Comparison of ENCODE assay signal across 24 mouse cellular contexts in genomic region chr13:108383051-108383450, GRCm38 (mm10).
DNase-seq lines count a peak whose midpoint lies in the region; ATAC-seq and TF ChIP-seq lines count a peak whose summit lies in the region.
"Had no signal": no experiment of that assay in that cellular context is flagged by ENCODE, and none has a peak within 500 bp of the region (broad histone marks: within the 10 kb centered on the region; RNA-seq: fewer than 3 reads in every experiment).

No protein-coding gene starts in this region.

- no peak for TF ChIP-seq CTCF in E14TG2a.4 (conservative IDR thresholded peaks at IDR 0.05; ENCODE audit: low read length)

- peak; percentile 58 for DNase-seq in heart, adult 11 months
- no peak for DNase-seq in heart, postnatal 4 days
- peak; percentile 47 for DNase-seq in intestine, embryonic 14.5 days (ENCODE audit: low spot score)
- DNase-seq in midbrain, embryonic 11.5 days (ENCODE audit: low spot score, missing footprints): peak; percentile 78
- DNase-seq: adrenal gland, adult 2 months; adrenal gland, adult 8-10 months; adrenal gland, postnatal 10 days; adrenal gland, postnatal 14 days; adrenal gland, postnatal 25 days; adrenal gland, postnatal 36 days; B cell, adult 2 months; cerebellum, adult 11 months; cerebellum, adult 11-12 months; cerebellum, adult 18-20 months; cerebellum, adult 2 months had no signal

- H3K9ac ChIP-seq in intestine, embryonic 14.5 days (ENCODE audit: low read length): no peak overlapping the region
- H3K9ac ChIP-seq in intestine, embryonic 15.5 days: no peak overlapping the region
- no peak overlapping the region for H3K9ac ChIP-seq in midbrain, embryonic 11.5 days (ENCODE audit: low read length)
- H3K9ac ChIP-seq in midbrain, embryonic 13.5 days (replicated peaks): no peak overlapping the region

- no peaks in the 10 kb centered on the region for H3K4me1 ChIP-seq in intestine, embryonic 14.5 days (replicated peaks; ENCODE audit: control insufficient read depth, insufficient read depth, low read length)
- no peaks in the 10 kb centered on the region for H3K4me1 ChIP-seq in intestine, embryonic 15.5 days (replicated peaks)
- H3K4me1 ChIP-seq in midbrain, embryonic 11.5 days (ENCODE audit: control insufficient read depth, insufficient read depth, low read length): no peaks in the 10 kb centered on the region
- no peaks in the 10 kb centered on the region for H3K4me1 ChIP-seq in midbrain, embryonic 13.5 days (replicated peaks)
- peaks cover 6% of the 10 kb centered on the region for H3K4me1 ChIP-seq in E14TG2a.4 (replicated peaks; ENCODE audit: low read depth, low read length)

- H3K27ac ChIP-seq in intestine, embryonic 14.5 days (ENCODE audit: low read depth): no peak overlapping the region
- H3K27ac ChIP-seq in intestine, embryonic 15.5 days: no peak overlapping the region
- H3K27ac ChIP-seq in midbrain, embryonic 11.5 days (ENCODE audit: low read depth, low read length): no peak overlapping the region
- H3K27ac ChIP-seq in midbrain, embryonic 13.5 days: no peak overlapping the region

- H3K27me3 ChIP-seq in intestine, embryonic 14.5 days (replicated peaks; ENCODE audit: control insufficient read depth, insufficient read depth, low read length): no peaks in the 10 kb centered on the region
- no peaks in the 10 kb centered on the region for H3K27me3 ChIP-seq in intestine, embryonic 15.5 days (replicated peaks)
- H3K27me3 ChIP-seq in midbrain, embryonic 11.5 days (ENCODE audit: control insufficient read depth, insufficient read depth, low read length): no peaks in the 10 kb centered on the region
- H3K27me3 ChIP-seq in midbrain, embryonic 13.5 days: no peaks in the 10 kb centered on the region
- H3K27me3 ChIP-seq in E14TG2a.4 (ENCODE audit: insufficient read depth, low read length): no peaks in the 10 kb centered on the region
- H3K27me3 ChIP-seq: CH12.LX, Patski had no signal

- WGBS in intestine, embryonic 14.5 days: 79% methylated on average over 6 of the region's 6 CpGs
- WGBS in intestine, embryonic 15.5 days: 68% methylated on average over 6 of the region's 6 CpGs
- 87% methylated on average over 6 of the region's 6 CpGs for WGBS in midbrain, embryonic 11.5 days
- WGBS in midbrain, embryonic 13.5 days: 83% methylated on average over 6 of the region's 6 CpGs

- H3K9me3 ChIP-seq in intestine, embryonic 14.5 days (ENCODE audit: control insufficient read depth, low read length): no peaks in the 10 kb centered on the region
- no peaks in the 10 kb centered on the region for H3K9me3 ChIP-seq in intestine, embryonic 15.5 days
- no peaks in the 10 kb centered on the region for H3K9me3 ChIP-seq in midbrain, embryonic 11.5 days (ENCODE audit: control insufficient read depth, low read length)
- H3K9me3 ChIP-seq in midbrain, embryonic 13.5 days: no peaks in the 10 kb centered on the region
- no peaks in the 10 kb centered on the region for H3K9me3 ChIP-seq in E14TG2a.4 (ENCODE audit: low read length)
- H3K9me3 ChIP-seq: G1E had no signal

- H3K4me2 ChIP-seq in intestine, embryonic 14.5 days (ENCODE audit: low read length): no peak overlapping the region
- no peak overlapping the region for H3K4me2 ChIP-seq in intestine, embryonic 15.5 days (replicated peaks)
- H3K4me2 ChIP-seq in midbrain, embryonic 11.5 days: no peak overlapping the region
- H3K4me2 ChIP-seq in midbrain, embryonic 13.5 days (replicated peaks): no peak overlapping the region

- H3K36me3 ChIP-seq in intestine, embryonic 14.5 days (ENCODE audit: control insufficient read depth, insufficient read depth, low read length): peaks cover 9% of the 10 kb centered on the region; the same call in 1 of the 2 replicates
- no peaks in the 10 kb centered on the region for H3K36me3 ChIP-seq in intestine, embryonic 15.5 days
- H3K36me3 ChIP-seq in midbrain, embryonic 11.5 days (ENCODE audit: control insufficient read depth, insufficient read depth, low read length): no peaks in the 10 kb centered on the region
- peaks cover 10% of the 10 kb centered on the region; the same call in 1 of the 2 replicates for H3K36me3 ChIP-seq in midbrain, embryonic 13.5 days
- peaks cover 64% of the 10 kb centered on the region for H3K36me3 ChIP-seq in E14TG2a.4 (ENCODE audit: insufficient read depth, low read length)

- ATAC-seq in intestine, embryonic 14.5 days (replicated peaks; ENCODE audit: low FRiP score, low TSS enrichment, low read depth): no peak
- ATAC-seq in intestine, embryonic 15.5 days: no peak
- ATAC-seq in midbrain, embryonic 11.5 days (ENCODE audit: low FRiP score): no peak
- ATAC-seq in midbrain, embryonic 13.5 days: no peak
- ATAC-seq in cerebellum, adult (ENCODE audit: insufficient number of reproducible peaks, low FRiP score, low TSS enrichment): no peak
- ATAC-seq: activated CD4-positive, CD25-positive, alpha-beta regulatory T cell, adult 4 months; CD4-positive, CD25-positive, alpha-beta regulatory T cell, adult 4 months; Patski had no signal

- no peak overlapping the region for H3K4me3 ChIP-seq in intestine, embryonic 14.5 days (ENCODE audit: low read depth, low read length)
- H3K4me3 ChIP-seq in intestine, embryonic 15.5 days (replicated peaks): no peak overlapping the region
- no peak overlapping the region for H3K4me3 ChIP-seq in midbrain, embryonic 11.5 days (ENCODE audit: low read depth, low read length)
- no peak overlapping the region for H3K4me3 ChIP-seq in midbrain, embryonic 13.5 days (replicated peaks)
- H3K4me3 ChIP-seq in E14TG2a.4 (replicated peaks; ENCODE audit: low read length): 0 out of 2 replicates have a peak overlapping the region, but pooled peaks have one; percentile 3
